Mouse (Mus musculus) stomach, postnatal 0 days (tissue): Measurements from ENCODE around the gene Sema6d. TPM values are rescaled to one million over a fixed set of nuclear protein-coding genes. Genes with fewer than 3 reads are reported as not detected.

Source experiments
- ATAC-seq: fragments of 200-750 bp; cut with Nextera tagmentation; 2 replicates; pipeline ENCODE4 v1.8.0; 2017; ENCODE audit not compliant: low FRiP score, low TSS enrichment
- DNase-seq: peaks from one replicate; pipeline ENCODE4 v3.0.0-alpha.2; 2016; ENCODE audit warnings: low spot score
- H3K27ac ChIP-seq: fragments of 300-500 bp; sonication (generic); replicated peaks from 2 replicates; pipeline ENCODE4 v1.5.1; 2014; ENCODE audit warnings: mild to moderate bottlenecking, control low read depth
- H3K27me3 ChIP-seq: fragments of 300-500 bp; sonication (generic); 2 replicates; pipeline ENCODE4 v1.6.1; 2014; ENCODE audit warnings: low read length; ENCODE audit not compliant: control insufficient read depth, insufficient read depth
- H3K36me3 ChIP-seq: fragments of 300-500 bp; sonication (generic); 2 replicates; pipeline ENCODE4 v1.6.1; 2014; ENCODE audit warnings: low read length, mixed read lengths; ENCODE audit not compliant: control insufficient read depth, insufficient read depth
- H3K4me1 ChIP-seq: fragments of 300-500 bp; sonication (generic); replicated peaks from 2 replicates; pipeline ENCODE4 v1.6.1; 2014; ENCODE audit warnings: antibody characterized with exemption; ENCODE audit not compliant: control insufficient read depth, insufficient read depth
- H3K4me2 ChIP-seq: fragments of 300-500 bp; sonication (generic); replicated peaks from 2 replicates; pipeline ENCODE4 v1.6.1; 2014; ENCODE audit warnings: low read depth, mild to moderate bottlenecking, control low read depth, moderate library complexity
- H3K4me3 ChIP-seq: fragments of 300-500 bp; sonication (generic); 2 replicates; pipeline ENCODE4 v1.5.1; 2014; ENCODE audit warnings: low read depth, low read length, control low read depth
- H3K9ac ChIP-seq: fragments of 300-500 bp; sonication (generic); 2 replicates; pipeline ENCODE4 v1.6.1; 2014; ENCODE audit warnings: mild to moderate bottlenecking, low read length, control low read depth, mixed read lengths
- H3K9me3 ChIP-seq: fragments of 300-500 bp; sonication (generic); 2 replicates; pipeline ENCODE4 v1.6.1; 2016; ENCODE audit warnings: low read length; ENCODE audit not compliant: control insufficient read depth
- CTCF ChIP-seq: IDR thresholded peaks from 2 replicates; pipeline ENCODE4 v1.5.1; 2016; ENCODE audit warnings: antibody characterized with exemption, low read depth, mild to moderate bottlenecking, moderate library complexity
- EP300 ChIP-seq: optimal IDR thresholded peaks from 2 replicates; pipeline ENCODE3; 2016; ENCODE audit warnings: antibody characterized with exemption
- WGBS: fragments of 180-500 bp; shearing (Covaris S2); extraction: QIAGEN DNeasy Blood & Tissue Kit; methylation state at CpG from one replicate; pipeline ENCODE4 v1.1.7; 2014; 5-methylcytosine and 5-hydroxymethylcytosine counted together
- polyA plus RNA-seq: library from polyadenylated mRNA; unstranded; fragments of >200 nt; fragmentation: Nextera tagmentation; extraction: Ambion mirVana; gene quantifications from 2 replicates; pipeline ENCODE4 v1.2.1, GENCODE M21; 2015

The Sema6d gene
- polyA plus RNA-seq, 1 experiment from 2014 or later, result 2.1 TPM

DNA sequence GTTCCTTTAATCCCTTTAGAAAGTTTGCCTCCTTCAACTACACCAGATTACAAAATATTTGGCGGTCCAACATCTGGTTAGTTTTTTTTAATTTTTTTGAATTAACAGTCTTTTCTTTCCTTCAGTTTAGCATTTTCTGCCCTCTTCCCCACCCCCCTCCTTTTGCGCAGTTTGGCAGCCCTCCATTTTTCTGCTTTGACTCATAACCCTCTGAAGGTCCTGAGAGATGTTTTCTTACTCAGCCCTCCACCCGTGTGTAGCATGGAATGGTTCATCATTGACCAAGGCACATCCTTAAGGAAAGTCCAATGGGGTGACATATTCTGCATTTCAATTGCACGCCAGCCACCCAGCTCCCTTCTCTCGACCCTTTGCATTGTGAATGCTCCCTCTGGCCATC lies 570.9 kb downstream of the Sema6d start:
- DNase-seq (no peak), ATAC-seq (no peak)
- Histone ChIP-seq H3K36me3 (peaks cover 5% of the 10 kb centered on the region; the same call in 1 of the 2 replicates), H3K4me3 (no peak overlapping the region), H3K27ac (no peak overlapping the region), H3K4me1 (no peaks in the 10 kb centered on the region), H3K9ac (no peak overlapping the region), H3K27me3 (no peaks in the 10 kb centered on the region), H3K4me2 (no peak overlapping the region), H3K9me3 (no peaks in the 10 kb centered on the region)
- 77% methylated on average over 5 of the region's 5 CpGs for WGBS
- TF ChIP-seq EP300 (no peak), CTCF (no peak)

DNA sequence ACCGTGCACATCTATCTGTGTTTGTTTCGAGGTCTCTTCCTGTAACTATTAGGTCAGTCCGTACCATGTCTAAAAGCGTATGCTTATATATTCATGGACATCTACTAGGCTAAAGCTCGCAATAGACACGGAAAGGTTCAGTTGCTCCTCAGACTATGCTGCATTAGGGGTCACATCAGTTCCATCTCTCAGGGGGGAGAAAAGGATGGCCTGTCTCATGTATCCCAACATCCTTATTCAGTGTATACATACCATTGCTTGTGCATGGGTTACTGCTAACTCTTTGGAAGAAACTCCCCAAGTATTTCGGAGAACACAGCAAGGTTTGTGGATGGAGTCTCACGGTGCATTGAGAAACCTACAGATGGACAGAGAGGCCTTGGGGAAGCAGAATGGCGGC lies 571.5 kb downstream of the Sema6d start:
- H3K4me1 ChIP-seq, result no peaks in the 10 kb centered on the region
- no peak for DNase-seq
- no peaks in the 10 kb centered on the region for H3K27me3 ChIP-seq
- 90% methylated on average over 9 of the region's 9 CpGs for WGBS
- H3K36me3 ChIP-seq, result peaks cover 5% of the 10 kb centered on the region; the same call in 1 of the 2 replicates
- no peak for ATAC-seq
- no peaks in the 10 kb centered on the region for H3K9me3 ChIP-seq
- H3K27ac ChIP-seq, result no peak overlapping the region
- H3K9ac ChIP-seq, result no peak overlapping the region
- TF ChIP-seq CTCF, result no peak
- no peak for TF ChIP-seq EP300
- no peak overlapping the region for H3K4me3 ChIP-seq
- H3K4me2 ChIP-seq, result no peak overlapping the region

- H3K4me2 ChIP-seq, result no peak overlapping the region
- no peak overlapping the region for H3K4me3 ChIP-seq
- DNase-seq (no peak), ATAC-seq (no peak)
- no peaks in the 10 kb centered on the region for H3K4me1 ChIP-seq
- peaks cover 5% of the 10 kb centered on the region; the same call in 1 of the 2 replicates for H3K36me3 ChIP-seq
- no peak overlapping the region for H3K27ac ChIP-seq
- WGBS, result 49% methylated on average over 5 of the region's 5 CpGs
- no peak overlapping the region for H3K9ac ChIP-seq
- H3K27me3 ChIP-seq, result no peaks in the 10 kb centered on the region
- TF ChIP-seq EP300, result no peak
- no peak for TF ChIP-seq CTCF
- no peaks in the 10 kb centered on the region for H3K9me3 ChIP-seq
Observed at GRCm38 (mm10) chr2:124662257-124662656, 572.5 kb downstream of the Sema6d start.

DNA sequence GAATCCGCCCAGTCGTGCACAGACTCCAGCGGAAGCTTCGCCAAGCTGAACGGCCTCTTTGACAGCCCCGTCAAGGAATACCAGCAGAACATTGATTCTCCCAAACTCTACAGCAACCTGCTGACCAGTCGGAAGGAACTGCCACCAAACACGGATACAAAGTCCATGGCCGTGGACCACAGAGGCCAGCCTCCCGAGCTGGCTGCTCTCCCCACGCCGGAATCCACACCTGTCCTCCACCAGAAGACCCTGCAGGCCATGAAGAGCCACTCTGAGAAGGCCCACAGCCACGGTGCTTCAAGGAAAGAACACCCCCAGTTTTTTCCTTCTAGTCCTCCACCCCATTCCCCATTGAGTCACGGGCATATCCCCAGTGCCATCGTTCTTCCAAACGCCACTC lies 574.4 kb downstream of the Sema6d start:
- Histone ChIP-seq H3K4me3 (no peak overlapping the region), H3K4me1 (no peaks in the 10 kb centered on the region), H3K9me3 (no peaks in the 10 kb centered on the region), H3K36me3 (peaks cover 5% of the 10 kb centered on the region; the same call in 1 of the 2 replicates), H3K27ac (no peak overlapping the region), H3K4me2 (no peak overlapping the region), H3K9ac (no peak overlapping the region), H3K27me3 (no peaks in the 10 kb centered on the region)
- 93% methylated on average over 16 of the region's 16 CpGs for WGBS
- DNase-seq (no peak), ATAC-seq (no peak)
- TF ChIP-seq EP300 (no peak), CTCF (no peak)

- no peak for DNase-seq
- no peak for TF ChIP-seq CTCF
- no peak for TF ChIP-seq EP300
- Histone ChIP-seq H3K9me3 (no peaks in the 10 kb centered on the region), H3K4me1 (no peaks in the 10 kb centered on the region), H3K27ac (no peak overlapping the region), H3K36me3 (peaks cover 3% of the 10 kb centered on the region; the same call in 1 of the 2 replicates), H3K9ac (no peak overlapping the region), H3K4me2 (no peak overlapping the region), H3K4me3 (no peak overlapping the region), H3K27me3 (no peaks in the 10 kb centered on the region)
- WGBS, result 91% methylated on average over 1 of the region's 1 CpGs
- ATAC-seq, result no peak
Observed at GRCm38 (mm10) chr2:124668431-124668830, 578.7 kb downstream of the Sema6d start.

- ATAC-seq, result no peak
- no peak overlapping the region for H3K4me2 ChIP-seq
- no peaks in the 10 kb centered on the region for H3K4me1 ChIP-seq
- H3K27me3 ChIP-seq, result no peaks in the 10 kb centered on the region
- H3K27ac ChIP-seq, result no peak overlapping the region
- no peak overlapping the region for H3K9ac ChIP-seq
- DNase-seq, result no peak
- TF ChIP-seq EP300 (no peak), CTCF (no peak)
- H3K4me3 ChIP-seq, result no peak overlapping the region
- H3K36me3 ChIP-seq, result no peaks in the 10 kb centered on the region
- H3K9me3 ChIP-seq, result no peaks in the 10 kb centered on the region
Observed at GRCm38 (mm10) chr2:124673117-124673516, 583.3 kb downstream of the Sema6d start.
